Mouse (Mus musculus) liver, adult 2 months (tissue): ENCODE results near the gene Gprc5d. TPM values are rescaled to one million over a fixed set of nuclear protein-coding genes. Genes with fewer than 3 reads are reported as not detected.

Experiments used
- DNase-seq: peaks from one replicate; pipeline ENCODE4 v3.0.0-alpha.2; 2011; ENCODE audit warnings: low read depth, low spot score; ENCODE audit errors: extremely low read depth
- H3K27ac ChIP-seq: fragments of 200-500 bp; replicated peaks from 2 replicates; pipeline ENCODE4 v1.5.1; 2012; ENCODE audit warnings: low read depth, mild to moderate bottlenecking, control low read depth, inconsistent platforms, low read length; ENCODE audit not compliant: insufficient read depth
- H3K27me3 ChIP-seq: fragments of 200-500 bp; 2 replicates; pipeline ENCODE4 v1.6.1; 2012; ENCODE audit warnings: mild to moderate bottlenecking, moderate library complexity, low read length, inconsistent platforms; ENCODE audit not compliant: control insufficient read depth, insufficient read depth
- H3K36me3 ChIP-seq: fragments of 200-500 bp; 2 replicates; pipeline ENCODE4 v1.6.1; 2012; ENCODE audit warnings: low read length, inconsistent platforms; ENCODE audit not compliant: control insufficient read depth, insufficient read depth
- H3K4me1 ChIP-seq: fragments of 200-500 bp; 2 replicates; pipeline ENCODE4 v1.6.1; 2011; ENCODE audit warnings: low read length; ENCODE audit not compliant: control insufficient read depth, insufficient read depth
- H3K4me3 ChIP-seq: fragments of 200-500 bp; 2 replicates; pipeline ENCODE4 v1.5.1; 2011; ENCODE audit warnings: low read depth, mild to moderate bottlenecking, control low read depth, low read length, moderate library complexity; ENCODE audit not compliant: insufficient read depth
- H3K79me2 ChIP-seq: fragments of 200-500 bp; 2 replicates; pipeline ENCODE4 v1.6.1; 2012; ENCODE audit warnings: inconsistent platforms, mild to moderate bottlenecking, low read length, moderate library complexity; ENCODE audit not compliant: control insufficient read depth, insufficient read depth
- H3K9ac ChIP-seq: fragments of 200-500 bp; 2 replicates; pipeline ENCODE4 v1.6.1; 2012; ENCODE audit warnings: low read depth, mild to moderate bottlenecking, control low read depth, inconsistent platforms, low read length
- CTCF ChIP-seq: fragments of 200-500 bp; IDR thresholded peaks from 2 replicates; pipeline ENCODE4 v1.5.1; 2011; ENCODE audit warnings: low read depth, low read length, control low read depth
- POLR2A ChIP-seq: fragments of 200-500 bp; IDR thresholded peaks from 2 replicates; pipeline ENCODE4 v1.6.1; 2011; ENCODE audit warnings: low read length, control low read depth; ENCODE audit not compliant: insufficient read depth; ENCODE audit errors: extremely low read depth
- WGBS: fragments of 180-500 bp; shearing (Covaris S2); methylation state at CpG from one replicate; pipeline ENCODE4 v1.1.7; 2018; 5-methylcytosine and 5-hydroxymethylcytosine counted together
- polyA plus RNA-seq: library from polyadenylated mRNA; depleted of rRNA; stranded (reverse); fragments of >200 nt; gene quantifications from 2 replicates; pipeline ENCODE4 v1.2.3, GENCODE M21; 2012; rRNA removed
- total RNA-seq: library from RNA; depleted of rRNA; stranded (reverse); fragments of >200 nt; gene quantifications from 2 replicates; pipeline ENCODE4 v1.2.3, GENCODE M21; 2014; rRNA removed

Gene Gprc5d
- total and polyA plus RNA-seq, 2 experiments, result 0.17 TPM; not detected in 1

- no peaks in the 10 kb centered on the region for H3K79me2 ChIP-seq
- no peaks in the 10 kb centered on the region for H3K36me3 ChIP-seq
- DNase-seq, result peak; percentile 51
- 2% methylated on average over 44 of the region's 44 CpGs for WGBS
- no peaks in the 10 kb centered on the region for H3K27me3 ChIP-seq
- H3K4me1 ChIP-seq, result no peaks in the 10 kb centered on the region
- no peak for TF ChIP-seq CTCF
- TF ChIP-seq POLR2A, result no peak
- no peak within 1 kb of the TSS for H3K27ac ChIP-seq
- H3K9ac ChIP-seq, result peak within 1 kb of the TSS; percentile 42
- H3K4me3 ChIP-seq, result peak within 1 kb of the TSS; percentile 64
Measured at GRCm38 (mm10) chr6:135065236-135065957, 52.7 kb downstream of the Gprc5d start, which contains the start of gene Gprc5a. Gene Gprc5a, plus strand, starts transcription at chr6:135065651.

GRCm38 (mm10) chr6:135064621-135065020 lies 53.5 kb downstream of the Gprc5d start:
- Histone ChIP-seq H3K27ac (no peak overlapping the region), H3K27me3 (no peaks in the 10 kb centered on the region), H3K4me3 (no peak overlapping the region), H3K36me3 (no peaks in the 10 kb centered on the region), H3K9ac (no peak overlapping the region), H3K4me1 (no peaks in the 10 kb centered on the region), H3K79me2 (no peaks in the 10 kb centered on the region)
- no peak for DNase-seq
- 93% methylated on average over 12 of the region's 12 CpGs for WGBS
- TF ChIP-seq POLR2A, result no peak
- no peak for TF ChIP-seq CTCF

- Histone ChIP-seq H3K4me1 (no peaks in the 10 kb centered on the region), H3K27me3 (no peaks in the 10 kb centered on the region), H3K79me2 (no peaks in the 10 kb centered on the region), H3K36me3 (no peaks in the 10 kb centered on the region), H3K4me3 (no peak overlapping the region), H3K27ac (no peak overlapping the region), H3K9ac (no peak overlapping the region)
- no peak for DNase-seq
- TF ChIP-seq POLR2A (no peak), CTCF (no peak)
- 93% methylated on average over 4 of the region's 4 CpGs for WGBS
Measured at GRCm38 (mm10) chr6:135060728-135061127, 57.4 kb downstream of the Gprc5d start.

Other genes starting within 250 kb of the Gprc5d start
- gene Gpr19, start 219.7 kb downstream of the Gprc5d start, total RNA-seq, result 4.7 and 4.8 TPM in 2 replicates
- 4.9 and 6.9 TPM in 2 replicates for gene Gpr19, start 219.7 kb downstream of the Gprc5d start, polyA plus RNA-seq
- gene Cdkn1b, start 197.9 kb downstream of the Gprc5d start, total RNA-seq, result 14.4 and 16.2 TPM in 2 replicates
- 7.1 and 8.6 TPM in 2 replicates for gene Cdkn1b, start 197.9 kb downstream of the Gprc5d start, polyA plus RNA-seq
- 0.55 and 1.0 TPM in 2 replicates for gene Apold1, start 136.6 kb downstream of the Gprc5d start, total RNA-seq
- gene Apold1, start 136.6 kb downstream of the Gprc5d start, polyA plus RNA-seq, result 0.40 and 0.49 TPM in 2 replicates
- gene Ddx47, start 106.7 kb downstream of the Gprc5d start, total RNA-seq, result 25.6 and 26.7 TPM in 2 replicates
- 22.2 and 26.4 TPM in 2 replicates for gene Ddx47, start 106.7 kb downstream of the Gprc5d start, polyA plus RNA-seq
- not detected in 2 replicates for gene Gprc5a, start 52.6 kb downstream of the Gprc5d start, total RNA-seq
- gene Gprc5a, start 52.6 kb downstream of the Gprc5d start, polyA plus RNA-seq, result 0.11 and 0.22 TPM in 2 replicates
- gene Fam234b, start 79.7 kb upstream of the Gprc5d start, total RNA-seq, result 14.8 and 15.3 TPM in 2 replicates
- 14.8 and 15.1 TPM in 2 replicates for gene Fam234b, start 79.7 kb upstream of the Gprc5d start, polyA plus RNA-seq
- 282 and 334 TPM in 2 replicates for gene Hebp1, start 79.7 kb upstream of the Gprc5d start, total RNA-seq
- gene Hebp1, start 79.7 kb upstream of the Gprc5d start, polyA plus RNA-seq, result 290 and 317 TPM in 2 replicates
- gene Gsg1, start 136.1 kb upstream of the Gprc5d start, total RNA-seq, result 0.13 TPM in 1 of 2 replicates, not detected in the other
- 0.16 and 0.29 TPM in 2 replicates for gene Gsg1, start 136.1 kb upstream of the Gprc5d start, polyA plus RNA-seq
- gene Pbp2, start 192.1 kb upstream of the Gprc5d start, total RNA-seq, result not detected in 2 replicates
- not detected in 2 replicates for gene Pbp2, start 192.1 kb upstream of the Gprc5d start, polyA plus RNA-seq
- gene Emp1, start 244.3 kb upstream of the Gprc5d start, total RNA-seq, result 1.3 and 1.7 TPM in 2 replicates
- 2.9 and 3.0 TPM in 2 replicates for gene Emp1, start 244.3 kb upstream of the Gprc5d start, polyA plus RNA-seq